Mouse (Mus musculus): ENCODE data around the gene Prim2.

DNA sequence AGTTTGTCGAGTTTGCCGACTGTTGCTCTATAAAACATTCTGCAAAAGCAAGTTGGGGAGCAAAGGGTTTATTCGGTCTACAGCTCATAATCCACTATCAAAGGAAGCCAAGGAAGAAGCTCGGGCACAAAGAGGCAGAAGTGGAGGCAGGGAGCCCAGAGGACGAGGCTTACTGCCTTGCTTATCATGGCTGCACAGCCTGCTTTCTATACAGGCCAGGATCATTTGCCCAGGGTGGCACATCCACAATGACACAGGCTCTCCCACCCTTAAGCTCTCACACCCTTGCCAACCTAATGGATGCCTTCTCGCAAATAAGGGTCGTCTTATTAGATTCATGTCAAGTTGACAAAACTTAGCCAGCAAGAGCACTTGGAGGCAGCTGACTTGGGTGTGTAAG is 30.4 kb downstream of the Prim2 start:
- TF ChIP-seq CTCF (conservative IDR thresholded peaks at IDR 0.05; ENCODE audit: low read length), result no peak
- TF ChIP-seq POU5F1 (IDR thresholded peaks at IDR 0.05; ENCODE audit: borderline replicate concordance, low read length), result no peak
- no peak for TF ChIP-seq NANOG (IDR thresholded peaks at IDR 0.05; ENCODE audit: borderline replicate concordance, low read length)
